Mouse (Mus musculus) megakaryocyte, embryonic 14.5 days (primary cell): ENCODE results near the gene Cant1. TPM values are rescaled to one million over a fixed set of nuclear protein-coding genes. Genes with fewer than 3 reads are reported as not detected.

Experiments
- H3K27me3 ChIP-seq: replicated peaks from 2 replicates; pipeline ENCODE3; 2012; ENCODE audit warnings: inconsistent platforms
- H3K36me3 ChIP-seq: replicated peaks from 2 replicates; pipeline ENCODE3; 2012; ENCODE audit warnings: low read length, inconsistent platforms, mixed read lengths
- H3K4me1 ChIP-seq: 2 replicates; pipeline ENCODE4 v1.6.1; 2012; ENCODE audit warnings: inconsistent platforms
- H3K4me3 ChIP-seq: replicated peaks from 2 replicates; pipeline ENCODE3; 2012; ENCODE audit warnings: moderate library complexity, mild to moderate bottlenecking, inconsistent platforms
- H3K9me3 ChIP-seq: 2 replicates; pipeline ENCODE4 v1.6.1; 2012; ENCODE audit warnings: inconsistent platforms
- FLI1 ChIP-seq: IDR thresholded peaks from 2 replicates; pipeline ENCODE4 v1.6.1; 2012; ENCODE audit warnings: low read length, inconsistent platforms, mixed read lengths
- GATA1 ChIP-seq: IDR thresholded peaks from 3 replicates; pipeline ENCODE4 v1.6.1; 2012; ENCODE audit warnings: mixed read lengths, low read length, inconsistent platforms, borderline replicate concordance
- polyA plus RNA-seq: library from polyadenylated mRNA; stranded (reverse); fragments of >175 nt; gene quantifications from 2 replicates; pipeline ENCODE4 v1.2.3, GENCODE M21; 2012; ENCODE audit warnings: low replicate concordance; ENCODE audit not compliant: insufficient read depth

The Cant1 gene
- polyA plus RNA-seq, 1 experiment, result 41.8 TPM

- Histone ChIP-seq H3K27me3 (peaks cover 37% of the 10 kb centered on the region), H3K4me3 (no peak overlapping the region), H3K36me3 (no peaks in the 10 kb centered on the region), H3K9me3 (0 out of 2 replicates have a peak, but pooled peaks cover 2% of the 10 kb centered on the region), H3K4me1 (peaks cover 63% of the 10 kb centered on the region)
- TF ChIP-seq FLI1 (no peak), GATA1 (no peak)
Measured at GRCm38 (mm10) chr11:118448385-118448784, 29.5 kb upstream of the Cant1 start.

- Histone ChIP-seq H3K4me1 (peaks cover 61% of the 10 kb centered on the region), H3K4me3 (no peak overlapping the region), H3K36me3 (no peaks in the 10 kb centered on the region), H3K27me3 (peaks cover 40% of the 10 kb centered on the region), H3K9me3 (no peaks in the 10 kb centered on the region)
- TF ChIP-seq FLI1 (no peak), GATA1 (no peak)
Measured at GRCm38 (mm10) chr11:118447346-118447745, 28.5 kb upstream of the Cant1 start.

GRCm38 (mm10) chr11:118445843-118446242 is 27.0 kb upstream of the Cant1 start:
- Histone ChIP-seq H3K4me3 (no peak overlapping the region), H3K9me3 (no peaks in the 10 kb centered on the region), H3K4me1 (peaks cover 55% of the 10 kb centered on the region), H3K36me3 (no peaks in the 10 kb centered on the region), H3K27me3 (peaks cover 40% of the 10 kb centered on the region)
- TF ChIP-seq FLI1 (no peak), GATA1 (no peak)

GRCm38 (mm10) chr11:118443201-118443970 is 24.5 kb upstream of the Cant1 start:
- Histone ChIP-seq H3K4me1 (peaks cover 53% of the 10 kb centered on the region), H3K4me3 (no peak overlapping the region), H3K27me3 (peaks cover 36% of the 10 kb centered on the region), H3K36me3 (no peaks in the 10 kb centered on the region), H3K9me3 (no peaks in the 10 kb centered on the region)
- no peak for TF ChIP-seq FLI1
- TF ChIP-seq GATA1, result no peak

- no peak for TF ChIP-seq GATA1
- no peak for TF ChIP-seq FLI1
- Histone ChIP-seq H3K9me3 (no peaks in the 10 kb centered on the region), H3K4me1 (peaks cover 53% of the 10 kb centered on the region), H3K27me3 (peaks cover 34% of the 10 kb centered on the region), H3K36me3 (no peaks in the 10 kb centered on the region), H3K4me3 (no peak overlapping the region)
Measured at GRCm38 (mm10) chr11:118442691-118443090, 23.8 kb upstream of the Cant1 start.

GRCm38 (mm10) chr11:118438665-118439414 is 20.0 kb upstream of the Cant1 start:
- peaks cover 53% of the 10 kb centered on the region for H3K4me1 ChIP-seq
- TF ChIP-seq FLI1, result no peak
- TF ChIP-seq GATA1, result no peak
- no peaks in the 10 kb centered on the region for H3K36me3 ChIP-seq
- H3K9me3 ChIP-seq, result no peaks in the 10 kb centered on the region
- peaks cover 50% of the 10 kb centered on the region for H3K27me3 ChIP-seq
- no peak overlapping the region for H3K4me3 ChIP-seq

GRCm38 (mm10) chr11:118436471-118436935 is 17.6 kb upstream of the Cant1 start:
- TF ChIP-seq FLI1, result no peak
- no peak for TF ChIP-seq GATA1

GRCm38 (mm10) chr11:118434093-118434492 is 15.2 kb upstream of the Cant1 start:
- TF ChIP-seq FLI1 (no peak), GATA1 (no peak)
- H3K9me3 ChIP-seq, result no peaks in the 10 kb centered on the region
- H3K27me3 ChIP-seq, result peaks cover 61% of the 10 kb centered on the region
- H3K4me1 ChIP-seq, result peaks cover 53% of the 10 kb centered on the region
- no peaks in the 10 kb centered on the region for H3K36me3 ChIP-seq
- H3K4me3 ChIP-seq, result no peak overlapping the region

More at GRCm38 (mm10) chr11:118436471-118436935, 17.6 kb upstream of the Cant1 start:
- Histone ChIP-seq H3K36me3 (no peaks in the 10 kb centered on the region), H3K27me3 (peaks cover 55% of the 10 kb centered on the region), H3K4me3 (no peak overlapping the region), H3K4me1 (peaks cover 61% of the 10 kb centered on the region), H3K9me3 (no peaks in the 10 kb centered on the region)

GRCm38 (mm10) chr11:118433398-118433868 is 14.5 kb upstream of the Cant1 start:
- H3K36me3 ChIP-seq, result no peaks in the 10 kb centered on the region
- TF ChIP-seq GATA1 (no peak), FLI1 (no peak)
- H3K4me3 ChIP-seq, result no peak overlapping the region
- no peaks in the 10 kb centered on the region for H3K9me3 ChIP-seq
- peaks cover 66% of the 10 kb centered on the region for H3K27me3 ChIP-seq
- peaks cover 53% of the 10 kb centered on the region for H3K4me1 ChIP-seq
